Mouse (Mus musculus) MEL (cell line): ENCODE results near the gene Babam2. TPM values are rescaled to one million over a fixed set of nuclear protein-coding genes. Genes with fewer than 3 reads are reported as not detected.

Experiments used
- DNase-seq: peaks from one replicate; pipeline ENCODE4 v3.0.0; 2011; ENCODE audit warnings: low read depth, low spot score
- H3K27ac ChIP-seq: 2 replicates; pipeline ENCODE4 v1.5.1; 2012; ENCODE audit warnings: low read depth, mild to moderate bottlenecking, control low read depth, low read length, moderate library complexity; ENCODE audit not compliant: control insufficient read depth
- H3K27me3 ChIP-seq, 2 experiments: fragments of 150-350 bp in 1 of 2; sonication (generic) in 1 of 2; 2 replicates each; pipeline ENCODE4 v1.6.1; 2012; ENCODE audit warnings: low read length in 2 of 2, mild to moderate bottlenecking in 2 of 2, improper control_type of control experiment in 1 of 2, moderate library complexity in 1 of 2; ENCODE audit not compliant: insufficient read depth in 2 of 2, control insufficient read depth in 1 of 2
- H3K36me3 ChIP-seq, 2 experiments: 2 replicates each; pipeline ENCODE4 v1.6.1; 2012 to 2014; ENCODE audit warnings: low read length in 2 of 2, improper control_type of control experiment in 1 of 2, inconsistent platforms in 1 of 2, mild to moderate bottlenecking in 1 of 2; ENCODE audit not compliant: insufficient read depth in 2 of 2, control insufficient read depth in 1 of 2
- H3K4me1 ChIP-seq, 2 experiments: fragments of 150-350 bp in 1 of 2; sonication (generic) in 1 of 2; 2 replicates each; pipeline ENCODE4 v1.6.1; 2012; ENCODE audit warnings: low read length in 2 of 2, improper control_type of control experiment in 1 of 2, mild to moderate bottlenecking in 1 of 2; ENCODE audit not compliant: insufficient read depth in 2 of 2, control insufficient read depth in 1 of 2
- H3K4me3 ChIP-seq, 2 experiments: fragments of 150-350 bp in 1 of 2; sonication (generic) in 1 of 2; 2 replicates each; pipeline ENCODE4 v1.5.1; 2012; ENCODE audit warnings: low read depth in 2 of 2, low read length in 2 of 2, mild to moderate bottlenecking in 2 of 2, moderate library complexity in 2 of 2, control low read depth in 1 of 2, improper control_type of control experiment in 1 of 2; ENCODE audit not compliant: control insufficient read depth in 1 of 2, insufficient read depth in 1 of 2
- H3K79me2 ChIP-seq: 2 replicates; pipeline ENCODE4 v1.6.1; 2012; ENCODE audit warnings: mild to moderate bottlenecking, low read length, moderate library complexity; ENCODE audit not compliant: control insufficient read depth, poor library complexity, insufficient read depth
- H3K9ac ChIP-seq: 2 replicates; pipeline ENCODE4 v1.6.1; 2012; ENCODE audit warnings: low read depth, mild to moderate bottlenecking, control low read depth, low read length, moderate library complexity; ENCODE audit not compliant: control insufficient read depth, poor library complexity, severe bottlenecking
- H3K9me3 ChIP-seq: fragments of 150-350 bp; sonication (generic); replicated peaks from 2 replicates; pipeline ENCODE4 v1.6.1; 2012; ENCODE audit warnings: mild to moderate bottlenecking, low read length, improper control_type of control experiment, moderate library complexity; ENCODE audit not compliant: insufficient read depth
- CTCF ChIP-seq, 3 experiments: IDR thresholded peaks in 2 of 3; conservative IDR thresholded peaks in 1 of 3; 2 replicates each; pipeline ENCODE4 v1.5.1; 2011 to 2012; ENCODE audit warnings: low read length in 3 of 3, low read depth in 2 of 3, mild to moderate bottlenecking in 2 of 3, improper control_type of control experiment in 1 of 3, inconsistent platforms in 1 of 3, mixed read lengths in 1 of 3, moderate library complexity in 1 of 3; ENCODE audit not compliant: control insufficient read depth in 1 of 3, insufficient read depth in 1 of 3, poor library complexity in 1 of 3, severe bottlenecking in 1 of 3
- E2F4 ChIP-seq: IDR thresholded peaks from 2 replicates; pipeline ENCODE4 v1.6.1; 2011; ENCODE audit warnings: low read depth, low read length, improper control_type of control experiment, borderline replicate concordance
- GABPA ChIP-seq: IDR thresholded peaks from 2 replicates; pipeline ENCODE4 v1.6.1; 2012; ENCODE audit warnings: low read depth, mild to moderate bottlenecking, inconsistent platforms, low read length, improper control_type of control experiment, moderate library complexity
- GATA1 ChIP-seq: IDR thresholded peaks from 2 replicates; pipeline ENCODE4 v1.6.1; 2011; ENCODE audit warnings: low read depth, low read length, improper control_type of control experiment
- HCFC1 ChIP-seq: IDR thresholded peaks from 2 replicates; pipeline ENCODE4 v1.6.1; 2012; ENCODE audit warnings: low read depth, mild to moderate bottlenecking, inconsistent platforms, low read length, improper control_type of control experiment, moderate library complexity
- MAZ ChIP-seq: IDR thresholded peaks from 2 replicates; pipeline ENCODE4 v1.6.1; 2012; ENCODE audit warnings: low read depth, mild to moderate bottlenecking, inconsistent platforms, low read length, improper control_type of control experiment
- MEF2A ChIP-seq: IDR thresholded peaks from 2 replicates; pipeline ENCODE4 v1.6.1; 2014; ENCODE audit warnings: low read depth, mild to moderate bottlenecking, inconsistent platforms, low read length, improper control_type of control experiment; ENCODE audit not compliant: poor library complexity, insufficient replicate concordance, severe bottlenecking; ENCODE audit errors: extremely low read depth
- NRF1 ChIP-seq: IDR thresholded peaks from 2 replicates; pipeline ENCODE4 v1.6.1; 2014; ENCODE audit warnings: low read depth, mild to moderate bottlenecking, inconsistent platforms, low read length, improper control_type of control experiment, moderate library complexity; ENCODE audit not compliant: poor library complexity, insufficient read depth, severe bottlenecking
- POLR2A ChIP-seq, 2 experiments: IDR thresholded peaks; 2 replicates each; pipeline ENCODE4 v1.6.1; 2011 to 2012; ENCODE audit warnings: low read length in 2 of 2, mild to moderate bottlenecking in 2 of 2, control low read depth in 1 of 2, improper control_type of control experiment in 1 of 2, low read depth in 1 of 2, moderate library complexity in 1 of 2; ENCODE audit not compliant: control insufficient read depth in 1 of 2, insufficient read depth in 1 of 2, poor library complexity in 1 of 2
- SMC3 ChIP-seq: IDR thresholded peaks from 2 replicates; pipeline ENCODE4 v1.6.1; 2011; ENCODE audit warnings: low read depth, low read length, improper control_type of control experiment
- TCF12 ChIP-seq: IDR thresholded peaks from 2 replicates; pipeline ENCODE4 v1.6.1; 2014; ENCODE audit warnings: low read depth, mild to moderate bottlenecking, inconsistent platforms, low read length, improper control_type of control experiment, moderate library complexity
- UBTF ChIP-seq: IDR thresholded peaks from 2 replicates; pipeline ENCODE4 v1.6.1; 2012; ENCODE audit warnings: low read depth, mild to moderate bottlenecking, inconsistent platforms, low read length, improper control_type of control experiment, moderate library complexity, borderline replicate concordance; ENCODE audit not compliant: insufficient read depth
- USF1 ChIP-seq: IDR thresholded peaks from 2 replicates; pipeline ENCODE4 v1.6.1; 2014; ENCODE audit warnings: low read depth, mild to moderate bottlenecking, inconsistent platforms, low read length, improper control_type of control experiment, moderate library complexity
- ZMIZ1 ChIP-seq: IDR thresholded peaks from 2 replicates; pipeline ENCODE4 v1.6.1; 2012; ENCODE audit warnings: low read depth, mild to moderate bottlenecking, inconsistent platforms, low read length, improper control_type of control experiment, moderate library complexity
- ZNF384 ChIP-seq: IDR thresholded peaks from 2 replicates; pipeline ENCODE4 v1.6.1; 2012; ENCODE audit warnings: low read depth, mild to moderate bottlenecking, inconsistent platforms, low read length, improper control_type of control experiment
- polyA plus RNA-seq, 2 experiments: library from polyadenylated mRNA; stranded (reverse) in 1 of 2; unstranded in 1 of 2; fragments of >175 nt in 1 of 2; fragments of >200 nt in 1 of 2; gene quantifications; 2 replicates each; pipeline versions ENCODE4 v1.2.1 to v1.2.4; 2012; ENCODE audit warnings: low replicate concordance in 2 of 2, low read depth in 1 of 2; ENCODE audit not compliant: insufficient read length in 2 of 2, insufficient read depth in 1 of 2, missing spikeins in 1 of 2
- total RNA-seq: library from RNA; depleted of rRNA; stranded (reverse); fragments of 300-350 nt; gene quantifications from 2 replicates; pipeline ENCODE4 v1.2.3, GENCODE M21; 2012

Babam2 gene
- total and polyA plus RNA-seq, 3 experiments, result 43.3 to 86.6 TPM; not detected in 1

- TF ChIP-seq NRF1, result no peak
- no peak for TF ChIP-seq UBTF
- no peak for TF ChIP-seq MEF2A
- no peak for TF ChIP-seq GABPA
- Histone ChIP-seq H3K27ac (no peak overlapping the region), H3K9ac (no peak overlapping the region)
Observed at GRCm38 (mm10) chr5:32038994-32039393, 341.5 kb downstream of the Babam2 start.

GRCm38 (mm10) chr5:32039511-32039910 lies 342.0 kb downstream of the Babam2 start:
- no peak overlapping the region for H3K9ac ChIP-seq
- H3K9me3 ChIP-seq, result no peaks in the 10 kb centered on the region
- no peak overlapping the region for H3K27ac ChIP-seq
- no peak overlapping the region for H3K4me3 ChIP-seq
- H3K79me2 ChIP-seq, result no peaks in the 10 kb centered on the region
- TF ChIP-seq ZNF384, result no peak
- TF ChIP-seq CTCF (IDR thresholded peaks at IDR 0.05 in 2 of 3, conservative IDR thresholded peaks at IDR 0.05 in 1 of 3; ENCODE audit: control insufficient read depth in 1 of 3, insufficient read depth in 1 of 3, low read depth in 2 of 3, low read length in 3 of 3, poor library complexity in 1 of 3, severe bottlenecking in 1 of 3), result no peak
- no peak for TF ChIP-seq USF1
- no peak for TF ChIP-seq MAZ
- TF ChIP-seq ZMIZ1, result no peak
- TF ChIP-seq MEF2A, result no peak
- no peak for TF ChIP-seq E2F4
- no peak for TF ChIP-seq HCFC1
- TF ChIP-seq NRF1, result no peak
- TF ChIP-seq SMC3, result no peak
- no peak for TF ChIP-seq POLR2A (IDR thresholded peaks at IDR 0.05; ENCODE audit: control insufficient read depth in 1 of 2, insufficient read depth in 1 of 2, low read depth in 1 of 2, low read length in 2 of 2, poor library complexity in 1 of 2)
- TF ChIP-seq GATA1, result no peak
- no peak for TF ChIP-seq TCF12
- H3K27me3 ChIP-seq, result no peaks in the 10 kb centered on the region
- DNase-seq, result no peak
- H3K4me1 ChIP-seq, result no peaks in the 10 kb centered on the region
- H3K36me3 ChIP-seq, result no peaks in the 10 kb centered on the region

More at GRCm38 (mm10) chr5:32038994-32039393, 341.5 kb downstream of the Babam2 start:
- Histone ChIP-seq H3K79me2 (no peaks in the 10 kb centered on the region), H3K4me1 (no peaks in the 10 kb centered on the region), H3K36me3 (no peaks in the 10 kb centered on the region), H3K27me3 (no peaks in the 10 kb centered on the region), H3K9me3 (no peaks in the 10 kb centered on the region), H3K4me3 (no peak overlapping the region)
- DNase-seq, result no peak
